Mouse (Mus musculus) embryonic facial prominence, embryonic 11.5 days (tissue): Measurements from ENCODE around the gene Spon1. TPM values are rescaled to one million over a fixed set of nuclear protein-coding genes. Genes with fewer than 3 reads are reported as not detected.

ENCODE experiments used
- ATAC-seq: fragments of 200-750 bp; cut with Nextera tagmentation; replicated peaks from 2 replicates; pipeline ENCODE4 v1.8.0; 2017; ENCODE audit warnings: low read depth; ENCODE audit not compliant: insufficient number of reproducible peaks, low FRiP score, low TSS enrichment
- DNase-seq: peaks from one replicate; pipeline ENCODE4 v3.0.0-alpha.2; 2015; ENCODE audit warnings: low spot score
- H3K27ac ChIP-seq: fragments of 300-500 bp; sonication (generic); replicated peaks from 2 replicates; pipeline ENCODE4 v1.5.1; 2014; ENCODE audit warnings: mild to moderate bottlenecking, low read depth, low read length, control low read depth
- H3K27me3 ChIP-seq: fragments of 300-500 bp; sonication (generic); 2 replicates; pipeline ENCODE4 v1.6.1; 2014; ENCODE audit warnings: mild to moderate bottlenecking, low read length, moderate library complexity, mixed read lengths; ENCODE audit not compliant: control insufficient read depth, insufficient read depth
- H3K36me3 ChIP-seq: fragments of 300-500 bp; sonication (generic); replicated peaks from 2 replicates; pipeline ENCODE4 v1.6.1; 2014; ENCODE audit warnings: low read depth, mild to moderate bottlenecking, low read length, moderate library complexity, mixed read lengths; ENCODE audit not compliant: control insufficient read depth, insufficient read depth
- H3K4me1 ChIP-seq: fragments of 300-500 bp; sonication (generic); 2 replicates; pipeline ENCODE4 v1.6.1; 2014; ENCODE audit warnings: low read length, mixed read lengths; ENCODE audit not compliant: control insufficient read depth, insufficient read depth
- H3K4me2 ChIP-seq: fragments of 300-500 bp; sonication (generic); 2 replicates; pipeline ENCODE4 v1.6.1; 2014; ENCODE audit warnings: low read depth, mild to moderate bottlenecking, control low read depth, low read length, moderate library complexity
- H3K4me3 ChIP-seq: fragments of 300-500 bp; sonication (generic); 2 replicates; pipeline ENCODE4 v1.5.1; 2014; ENCODE audit warnings: low read depth, low read length, control low read depth
- H3K9ac ChIP-seq: fragments of 300-500 bp; sonication (generic); replicated peaks from 2 replicates; pipeline ENCODE4 v1.6.1; 2014; ENCODE audit warnings: mild to moderate bottlenecking, control low read depth, low read length
- H3K9me3 ChIP-seq: fragments of 300-500 bp; sonication (generic); replicated peaks from 2 replicates; pipeline ENCODE4 v1.6.1; 2016; ENCODE audit warnings: mild to moderate bottlenecking, low read length, inconsistent platforms, mixed read lengths; ENCODE audit not compliant: control insufficient read depth
- WGBS: fragments of 180-500 bp; shearing (Covaris S2); extraction: QIAGEN DNeasy Blood & Tissue Kit; methylation state at CpG from one replicate; pipeline ENCODE4 v1.1.7; 2014; 5-methylcytosine and 5-hydroxymethylcytosine counted together
- polyA plus RNA-seq: library from polyadenylated mRNA; unstranded; fragments of >200 nt; fragmentation: Nextera tagmentation; extraction: Ambion mirVana; gene quantifications from 2 replicates; pipeline ENCODE4 v1.2.1, GENCODE M21; 2014

Spon1 gene
- polyA plus RNA-seq, 1 experiment from 2014 or later, result 25.1 TPM

GRCm38 (mm10) chr7:113918916-113919315 lies 153.1 kb downstream of the Spon1 start:
- ATAC-seq, result no peak
- Histone ChIP-seq H3K9ac (no peak overlapping the region), H3K27ac (no peak overlapping the region), H3K4me1 (no peaks in the 10 kb centered on the region), H3K9me3 (no peaks in the 10 kb centered on the region), H3K36me3 (no peaks in the 10 kb centered on the region), H3K27me3 (no peaks in the 10 kb centered on the region), H3K4me3 (no peak overlapping the region), H3K4me2 (no peak overlapping the region)
- 83% methylated on average over 3 of the region's 3 CpGs for WGBS
- DNase-seq, result no peak

- Histone ChIP-seq H3K4me3 (no peak overlapping the region), H3K9me3 (no peaks in the 10 kb centered on the region), H3K27me3 (no peaks in the 10 kb centered on the region), H3K36me3 (no peaks in the 10 kb centered on the region), H3K4me1 (no peaks in the 10 kb centered on the region), H3K27ac (no peak overlapping the region), H3K9ac (no peak overlapping the region), H3K4me2 (no peak overlapping the region)
- DNase-seq, result no peak
- ATAC-seq, result no peak
- WGBS, result 76% methylated on average over 4 of the region's 4 CpGs
These were observed 153.7 kb downstream of the Spon1 start for GRCm38 (mm10) chr7:113919505-113919904.

- no peaks in the 10 kb centered on the region for H3K9me3 ChIP-seq
- H3K4me1 ChIP-seq, result no peaks in the 10 kb centered on the region
- no peaks in the 10 kb centered on the region for H3K36me3 ChIP-seq
- DNase-seq (no peak), ATAC-seq (no peak)
- 93% methylated on average over 2 of the region's 2 CpGs for WGBS
- no peak overlapping the region for H3K27ac ChIP-seq
- H3K4me2 ChIP-seq, result no peak overlapping the region
- H3K9ac ChIP-seq, result no peak overlapping the region
- H3K27me3 ChIP-seq, result no peaks in the 10 kb centered on the region
- no peak overlapping the region for H3K4me3 ChIP-seq
These were observed 154.3 kb downstream of the Spon1 start for GRCm38 (mm10) chr7:113920056-113920455.

- no peaks in the 10 kb centered on the region for H3K4me1 ChIP-seq
- no peaks in the 10 kb centered on the region for H3K36me3 ChIP-seq
- no peak overlapping the region for H3K9ac ChIP-seq
- H3K4me3 ChIP-seq, result no peak overlapping the region
- ATAC-seq, result no peak
- H3K4me2 ChIP-seq, result no peak overlapping the region
- DNase-seq, result no peak
- WGBS, result 85% methylated on average over 6 of the region's 6 CpGs
- H3K9me3 ChIP-seq, result no peaks in the 10 kb centered on the region
- no peaks in the 10 kb centered on the region for H3K27me3 ChIP-seq
- no peak overlapping the region for H3K27ac ChIP-seq
These were observed 158.8 kb downstream of the Spon1 start for GRCm38 (mm10) chr7:113924561-113924960.

- Histone ChIP-seq H3K9me3 (no peaks in the 10 kb centered on the region), H3K4me1 (no peaks in the 10 kb centered on the region), H3K27me3 (no peaks in the 10 kb centered on the region), H3K36me3 (no peaks in the 10 kb centered on the region), H3K27ac (no peak overlapping the region), H3K9ac (no peak overlapping the region), H3K4me2 (no peak overlapping the region), H3K4me3 (no peak overlapping the region)
- DNase-seq (no peak), ATAC-seq (no peak)
- 82% methylated on average over 7 of the region's 7 CpGs for WGBS
These were observed 185.1 kb downstream of the Spon1 start for GRCm38 (mm10) chr7:113950888-113951287.

- H3K27ac ChIP-seq, result no peak overlapping the region
- H3K4me2 ChIP-seq, result no peak overlapping the region
- ATAC-seq, result no peak
- no peak for DNase-seq
- no peaks in the 10 kb centered on the region for H3K27me3 ChIP-seq
- no peaks in the 10 kb centered on the region for H3K36me3 ChIP-seq
- no peaks in the 10 kb centered on the region for H3K9me3 ChIP-seq
- H3K4me3 ChIP-seq, result no peak overlapping the region
- H3K9ac ChIP-seq, result no peak overlapping the region
- WGBS, result 83% methylated on average over 2 of the region's 2 CpGs
- H3K4me1 ChIP-seq, result no peaks in the 10 kb centered on the region
These were observed 189.6 kb downstream of the Spon1 start for GRCm38 (mm10) chr7:113955431-113955830.

- H3K4me2 ChIP-seq, result no peak overlapping the region
- no peak for ATAC-seq
- H3K4me1 ChIP-seq, result no peaks in the 10 kb centered on the region
- no peaks in the 10 kb centered on the region for H3K36me3 ChIP-seq
- no peak overlapping the region for H3K9ac ChIP-seq
- 77% methylated on average over 9 of the region's 9 CpGs for WGBS
- H3K9me3 ChIP-seq, result no peaks in the 10 kb centered on the region
- no peak for DNase-seq
- H3K27ac ChIP-seq, result no peak overlapping the region
- no peaks in the 10 kb centered on the region for H3K27me3 ChIP-seq
- H3K4me3 ChIP-seq, result no peak overlapping the region
These were observed 195.2 kb downstream of the Spon1 start for GRCm38 (mm10) chr7:113960841-113961499.

- no peaks in the 10 kb centered on the region for H3K4me1 ChIP-seq
- DNase-seq (no peak), ATAC-seq (no peak)
- H3K4me2 ChIP-seq, result no peak overlapping the region
- WGBS, result 90% methylated on average over 3 of the region's 3 CpGs
- no peak overlapping the region for H3K27ac ChIP-seq
- H3K9ac ChIP-seq, result no peak overlapping the region
- no peak overlapping the region for H3K4me3 ChIP-seq
- no peaks in the 10 kb centered on the region for H3K27me3 ChIP-seq
- no peaks in the 10 kb centered on the region for H3K36me3 ChIP-seq
- H3K9me3 ChIP-seq, result no peaks in the 10 kb centered on the region
These were observed 195.7 kb downstream of the Spon1 start for GRCm38 (mm10) chr7:113961500-113961895.
